Mouse (Mus musculus) urinary bladder, postnatal 4 days (tissue): ENCODE measurements around the gene Rapgef2.

ENCODE experiments used
- DNase-seq, 2 experiments: peaks; one replicate each; pipeline ENCODE4 v3.0.0; 2021 to 2022; ENCODE audit warnings: low spot score in 2 of 2

Rapgef2 gene

GRCm38 (mm10) chr3:79028153-79028878 is 258.0 kb downstream of the Rapgef2 start:
- DNase-seq, result no peak

DNA sequence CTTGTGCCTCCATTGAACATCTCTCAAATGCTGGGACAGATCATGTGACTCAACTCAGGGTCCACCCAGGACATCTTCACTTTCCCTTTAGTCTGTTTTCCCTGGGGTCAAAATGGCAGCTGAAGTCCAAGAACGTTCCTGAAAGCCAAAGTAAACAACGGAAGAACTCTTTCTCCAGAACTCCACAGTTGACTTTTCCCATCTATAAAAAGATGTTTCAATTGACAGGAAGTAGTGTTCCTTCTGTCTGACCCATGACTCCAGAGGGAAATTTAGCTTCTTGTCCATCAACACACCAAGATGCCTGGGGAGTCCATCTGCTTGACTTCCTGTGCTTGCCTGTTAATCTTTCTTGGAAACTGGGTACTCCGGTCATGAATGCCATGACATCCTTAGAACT is 260.3 kb downstream of the Rapgef2 start:
- DNase-seq, result no peak

DNA sequence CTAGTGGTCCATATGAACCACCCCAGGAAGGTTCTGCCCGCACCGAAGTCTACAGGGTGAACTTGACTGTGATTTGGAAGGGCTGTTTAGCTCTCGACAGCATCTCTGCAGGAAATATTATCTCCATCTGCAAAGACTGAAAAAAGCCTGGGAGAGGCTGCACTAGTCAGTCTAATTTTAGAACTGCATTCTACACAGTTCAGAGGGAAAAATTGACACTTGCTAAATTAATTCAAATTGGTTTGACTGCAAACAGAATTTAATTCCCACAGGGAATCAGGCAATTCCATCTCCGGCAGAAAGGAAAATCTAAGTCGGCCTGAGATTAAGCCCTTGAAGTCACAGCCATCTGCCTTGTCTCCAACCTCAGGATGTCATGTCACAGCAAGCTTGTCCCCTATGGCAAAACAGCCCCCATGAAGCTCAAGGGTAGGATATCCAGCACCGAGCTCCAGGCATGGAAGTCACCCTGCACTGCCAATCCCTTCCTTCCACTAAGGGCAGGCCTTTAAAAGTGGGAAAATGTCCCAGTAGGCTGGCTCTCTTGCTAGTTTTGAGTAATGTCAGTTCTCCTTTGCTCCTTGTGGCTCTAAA is 262.5 kb downstream of the Rapgef2 start:
- no peak for DNase-seq

- no peak for DNase-seq
Observed at GRCm38 (mm10) chr3:79022690-79023089, 263.6 kb downstream of the Rapgef2 start.

DNA sequence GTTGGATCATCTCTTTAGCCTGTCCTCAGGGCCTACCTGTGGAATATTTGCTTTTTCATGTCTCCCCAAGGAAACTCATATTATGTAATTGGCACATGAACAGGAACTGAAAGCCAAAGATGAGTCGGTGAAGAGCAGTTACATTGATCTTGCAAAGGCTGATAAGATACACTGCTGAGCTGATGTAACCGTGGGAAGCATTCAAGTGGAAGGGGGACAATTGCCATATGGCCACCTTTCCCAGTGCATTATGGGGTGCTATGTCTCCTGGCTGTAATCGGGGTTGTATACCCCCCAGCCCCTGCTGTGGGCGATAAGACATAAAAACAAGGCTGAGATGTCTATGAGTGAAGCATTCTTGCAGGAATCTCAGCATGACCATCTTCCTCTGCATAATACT is 268.9 kb downstream of the Rapgef2 start:
- DNase-seq, result no peak

DNA sequence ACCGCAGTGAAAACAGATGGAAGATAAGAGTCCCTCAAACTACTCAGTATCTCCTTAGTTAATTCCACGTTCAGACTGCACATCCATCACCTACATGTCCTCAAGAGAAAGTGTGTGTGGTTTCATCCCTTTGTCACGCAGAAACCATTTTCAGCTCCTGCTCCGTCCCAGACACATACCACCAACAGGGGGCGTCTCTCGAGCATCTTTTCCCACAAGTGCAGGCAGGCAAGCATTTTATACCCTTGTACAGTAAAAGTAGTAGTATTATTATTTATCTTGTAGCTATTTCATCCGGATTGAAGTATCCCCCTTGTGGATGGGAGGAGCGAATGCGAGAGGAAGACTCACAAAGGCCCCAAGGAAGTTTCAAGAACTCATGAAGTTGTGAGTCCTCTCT is 269.5 kb downstream of the Rapgef2 start:
- no peak for DNase-seq

DNA sequence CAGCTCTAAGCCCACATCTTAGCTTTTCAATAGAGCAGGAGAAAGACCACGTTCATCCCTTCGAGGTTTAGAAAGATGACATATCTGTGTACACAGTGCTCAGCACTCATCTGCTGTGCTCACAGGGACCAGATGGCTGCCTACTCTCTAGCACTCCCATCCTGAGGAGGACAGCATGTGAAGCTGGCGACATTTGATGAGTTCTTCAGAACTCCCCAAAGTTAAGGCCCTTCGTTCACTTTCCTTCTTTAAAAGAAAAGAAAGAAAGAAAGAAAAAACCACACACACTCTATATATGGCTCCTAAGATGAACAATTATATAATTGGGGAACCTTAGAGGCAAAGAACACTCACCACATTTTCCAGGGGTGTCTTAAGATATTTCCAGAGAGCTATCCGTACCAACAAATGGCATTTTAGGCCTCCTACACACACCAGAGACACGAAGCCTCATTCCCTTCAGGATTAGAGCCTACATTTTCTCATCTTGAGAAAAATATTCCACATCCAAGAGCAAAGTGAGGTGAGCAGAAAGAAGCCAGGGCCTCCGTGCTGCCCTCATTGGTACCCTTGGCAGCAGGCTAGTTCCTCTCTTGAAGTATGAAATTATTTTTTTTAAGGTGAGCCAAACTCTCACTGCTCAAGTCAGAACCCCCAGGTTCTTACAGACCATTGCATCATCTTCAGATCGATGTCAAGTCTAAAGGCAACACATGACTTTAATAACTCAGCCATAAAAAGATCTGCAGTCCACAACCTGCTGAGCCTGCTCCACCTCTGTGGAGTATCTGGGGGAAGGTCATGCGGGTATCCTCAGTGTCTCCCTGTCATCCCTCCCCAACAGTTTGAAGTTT is 270.5 kb downstream of the Rapgef2 start:
- no peak for DNase-seq
